Mouse (Mus musculus): ENCODE measurements around the gene Mmp9. TPM values are rescaled to one million over a fixed set of nuclear protein-coding genes. Genes with fewer than 3 reads are reported as not detected.

The Mmp9 gene
- polyA plus RNA-seq, 1 experiment: 5.8 TPM

DNA sequence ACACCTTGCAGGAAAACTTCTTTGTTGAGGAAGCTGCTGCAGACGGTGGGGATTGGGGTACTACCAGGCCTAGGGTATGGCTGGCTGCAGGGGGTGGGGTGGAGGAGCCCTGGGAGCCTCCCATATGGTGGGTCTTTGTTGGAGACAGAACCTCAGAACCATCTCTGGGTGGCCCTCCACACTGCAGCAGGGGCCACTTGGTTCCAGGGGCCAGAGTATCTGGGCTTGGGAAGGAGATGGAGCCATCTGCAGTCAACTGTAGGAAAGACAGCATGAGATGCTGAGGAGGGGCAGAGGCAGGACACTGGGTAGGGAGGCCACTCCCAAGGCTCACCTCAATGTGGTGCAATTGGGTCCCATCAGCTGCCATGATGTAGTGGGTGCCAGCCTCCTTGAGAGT, 45.9 kb upstream of the Mmp9 start:
- Histone ChIP-seq H3K36me3 (ENCODE audit: control insufficient read depth, insufficient read depth, low read length, poor library complexity, severe bottlenecking) (peaks cover 40% of the 10 kb centered on the region), H3K27me3 (ENCODE audit: control insufficient read depth, insufficient read depth, low read length, poor library complexity, severe bottlenecking) (no peaks in the 10 kb centered on the region), H3K9ac (ENCODE audit: low read depth, poor library complexity, severe bottlenecking) (no peak overlapping the region), H3K4me3 (ENCODE audit: low read depth, low read length) (no peak overlapping the region), H3K4me1 (ENCODE audit: control insufficient read depth, insufficient read depth, low read length) (no peaks in the 10 kb centered on the region), H3K9me3 (replicated peaks; ENCODE audit: control insufficient read depth, insufficient read depth, low read length, poor library complexity, severe bottlenecking) (no peaks in the 10 kb centered on the region), H3K27ac (ENCODE audit: insufficient read depth, low read length) (no peak overlapping the region)
- TF ChIP-seq CTCF (IDR thresholded peaks at IDR 0.05; ENCODE audit: low read depth, low read length) (peak; percentile 32), POLR2A (IDR thresholded peaks at IDR 0.05; ENCODE audit: insufficient read depth, low read length) (no peak), EP300 (IDR thresholded peaks at IDR 0.05; ENCODE audit: insufficient read depth, low read depth, low read length) (no peak)

DNA sequence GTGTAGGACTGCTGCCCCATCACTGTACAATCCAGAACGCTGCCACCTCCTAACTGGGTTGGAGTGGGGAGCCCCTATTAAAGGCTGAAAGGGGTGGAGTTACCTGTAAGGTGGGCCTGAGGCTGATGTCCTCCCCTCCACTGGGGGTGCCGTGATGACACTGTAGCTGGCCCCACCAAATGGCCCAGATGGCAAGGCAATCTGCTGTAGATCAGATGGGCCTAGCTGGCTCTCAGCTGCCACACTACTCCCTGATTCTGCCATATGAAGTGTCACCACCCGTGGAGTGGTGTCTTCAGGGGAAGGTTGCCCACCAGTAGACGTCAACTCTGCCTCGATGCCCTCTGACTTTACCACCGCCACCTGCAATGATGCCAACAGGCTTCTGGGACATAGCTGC, 44.7 kb upstream of the Mmp9 start:
- TF ChIP-seq EP300 (IDR thresholded peaks at IDR 0.05; ENCODE audit: insufficient read depth, low read depth, low read length) (no peak), CTCF (IDR thresholded peaks at IDR 0.05; ENCODE audit: low read depth, low read length) (no peak), POLR2A (IDR thresholded peaks at IDR 0.05; ENCODE audit: insufficient read depth, low read length) (no peak)
- peaks cover 33% of the 10 kb centered on the region for H3K36me3 ChIP-seq (ENCODE audit: control insufficient read depth, insufficient read depth, low read length, poor library complexity, severe bottlenecking)
- H3K9ac ChIP-seq (ENCODE audit: low read depth, poor library complexity, severe bottlenecking): no peak overlapping the region
- H3K4me3 ChIP-seq (ENCODE audit: low read depth, low read length): no peak overlapping the region
- no peaks in the 10 kb centered on the region for H3K9me3 ChIP-seq (replicated peaks; ENCODE audit: control insufficient read depth, insufficient read depth, low read length, poor library complexity, severe bottlenecking)
- no peak overlapping the region for H3K27ac ChIP-seq (ENCODE audit: insufficient read depth, low read length)
- no peaks in the 10 kb centered on the region for H3K4me1 ChIP-seq (ENCODE audit: control insufficient read depth, insufficient read depth, low read length)
- no peaks in the 10 kb centered on the region for H3K27me3 ChIP-seq (ENCODE audit: control insufficient read depth, insufficient read depth, low read length, poor library complexity, severe bottlenecking)

DNA sequence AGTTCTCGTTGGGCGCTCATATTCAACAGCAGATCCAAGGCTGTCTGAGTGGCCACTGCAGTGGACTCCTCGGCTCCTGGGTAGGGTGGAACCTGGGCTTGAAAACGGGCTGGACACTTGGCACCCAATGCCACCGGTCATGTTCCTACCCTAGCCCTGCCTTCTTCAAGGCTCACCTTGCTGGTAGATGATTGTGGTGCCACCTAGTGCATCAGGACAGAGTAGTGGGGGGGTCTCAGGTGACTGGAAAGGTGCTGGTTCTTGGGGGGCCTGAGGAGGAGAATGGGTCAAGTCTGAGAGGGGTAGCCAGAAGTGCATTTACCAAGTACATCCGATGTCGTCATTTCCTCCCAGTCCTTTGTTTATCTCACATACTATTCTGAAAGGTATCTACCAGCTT, 42.6 kb upstream of the Mmp9 start:
- H3K9ac ChIP-seq (ENCODE audit: low read depth, poor library complexity, severe bottlenecking): no peak overlapping the region
- TF ChIP-seq POLR2A (IDR thresholded peaks at IDR 0.05; ENCODE audit: insufficient read depth, low read length) (no peak), CTCF (IDR thresholded peaks at IDR 0.05; ENCODE audit: low read depth, low read length) (no peak), EP300 (IDR thresholded peaks at IDR 0.05; ENCODE audit: insufficient read depth, low read depth, low read length) (no peak)
- no peak overlapping the region for H3K27ac ChIP-seq (ENCODE audit: insufficient read depth, low read length)
- H3K4me1 ChIP-seq (ENCODE audit: control insufficient read depth, insufficient read depth, low read length): no peaks in the 10 kb centered on the region
- H3K36me3 ChIP-seq (ENCODE audit: control insufficient read depth, insufficient read depth, low read length, poor library complexity, severe bottlenecking): peaks cover 19% of the 10 kb centered on the region
- H3K4me3 ChIP-seq (ENCODE audit: low read depth, low read length): no peak overlapping the region
- no peaks in the 10 kb centered on the region for H3K9me3 ChIP-seq (replicated peaks; ENCODE audit: control insufficient read depth, insufficient read depth, low read length, poor library complexity, severe bottlenecking)
- H3K27me3 ChIP-seq (ENCODE audit: control insufficient read depth, insufficient read depth, low read length, poor library complexity, severe bottlenecking): no peaks in the 10 kb centered on the region

DNA sequence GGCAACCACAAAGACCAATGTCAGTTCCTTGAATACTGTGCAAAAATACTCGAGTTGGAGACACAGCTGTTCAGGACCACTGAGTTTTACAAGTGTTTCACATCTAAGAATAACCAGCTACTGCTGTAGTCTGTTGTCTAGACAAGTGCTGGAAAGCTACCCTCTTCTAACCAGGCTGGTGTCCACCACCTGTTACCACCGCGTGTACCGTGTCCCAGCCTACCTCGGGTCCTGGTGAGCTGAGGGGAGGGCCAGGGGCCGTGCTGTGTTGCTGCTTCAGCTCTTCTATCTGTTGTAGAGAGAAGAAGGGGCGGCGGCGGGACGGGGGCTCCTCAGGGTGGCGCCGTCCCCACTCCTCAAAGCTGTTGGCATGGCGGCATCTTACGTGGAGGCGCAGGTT, 41.5 kb upstream of the Mmp9 start:
- TF ChIP-seq EP300 (IDR thresholded peaks at IDR 0.05; ENCODE audit: insufficient read depth, low read depth, low read length): no peak
- no peak for TF ChIP-seq CTCF (IDR thresholded peaks at IDR 0.05; ENCODE audit: low read depth, low read length)
- no peak for TF ChIP-seq POLR2A (IDR thresholded peaks at IDR 0.05; ENCODE audit: insufficient read depth, low read length)
- H3K27me3 ChIP-seq (ENCODE audit: control insufficient read depth, insufficient read depth, low read length, poor library complexity, severe bottlenecking): no peaks in the 10 kb centered on the region
- H3K4me3 ChIP-seq (ENCODE audit: low read depth, low read length): no peak overlapping the region
- no peaks in the 10 kb centered on the region for H3K9me3 ChIP-seq (replicated peaks; ENCODE audit: control insufficient read depth, insufficient read depth, low read length, poor library complexity, severe bottlenecking)
- peaks cover 16% of the 10 kb centered on the region for H3K36me3 ChIP-seq (ENCODE audit: control insufficient read depth, insufficient read depth, low read length, poor library complexity, severe bottlenecking)
- no peaks in the 10 kb centered on the region for H3K4me1 ChIP-seq (ENCODE audit: control insufficient read depth, insufficient read depth, low read length)
- no peak overlapping the region for H3K9ac ChIP-seq (ENCODE audit: low read depth, poor library complexity, severe bottlenecking)
- no peak overlapping the region for H3K27ac ChIP-seq (ENCODE audit: insufficient read depth, low read length)

DNA sequence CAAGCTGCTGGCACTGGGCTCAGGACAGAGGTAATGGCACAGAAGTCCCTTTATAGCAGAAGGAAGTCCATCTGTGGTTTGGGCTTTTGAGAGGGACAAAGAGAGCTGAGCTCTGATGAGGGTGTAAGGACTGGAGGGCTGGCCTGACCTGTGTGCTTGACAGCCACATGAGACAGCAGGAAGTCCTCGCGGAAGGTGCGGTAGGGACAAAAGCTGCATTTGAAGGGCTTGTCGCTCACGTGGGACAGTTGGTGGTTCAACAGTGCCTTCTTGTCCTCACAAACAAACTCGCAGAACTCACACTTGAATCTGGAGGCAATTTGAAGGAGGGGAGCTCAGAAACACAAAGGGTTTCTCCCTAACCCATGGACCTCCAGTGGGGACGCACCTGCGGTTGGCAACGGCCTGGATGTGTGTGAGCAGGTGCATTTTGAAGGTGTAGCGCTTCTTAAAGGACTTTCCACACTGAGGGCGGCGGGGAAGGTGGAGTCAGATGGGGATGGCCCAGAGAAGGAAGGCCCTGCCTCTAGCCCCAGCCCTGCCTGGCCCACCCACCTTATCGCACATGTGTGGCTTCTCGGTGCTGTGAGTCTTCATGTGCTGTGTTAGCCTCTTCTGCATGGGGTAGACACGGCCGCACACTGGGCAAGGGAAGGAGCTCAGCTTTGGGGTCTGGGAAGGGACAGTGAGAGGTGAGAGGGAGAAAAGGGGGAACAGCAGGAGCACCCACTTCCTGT, 40.7 kb upstream of the Mmp9 start:
- H3K36me3 ChIP-seq (ENCODE audit: control insufficient read depth, insufficient read depth, low read length, poor library complexity, severe bottlenecking): peaks cover 20% of the 10 kb centered on the region
- H3K27ac ChIP-seq (ENCODE audit: insufficient read depth, low read length): no peak overlapping the region
- no peak for TF ChIP-seq EP300 (IDR thresholded peaks at IDR 0.05; ENCODE audit: insufficient read depth, low read depth, low read length)
- no peak for TF ChIP-seq POLR2A (IDR thresholded peaks at IDR 0.05; ENCODE audit: insufficient read depth, low read length)
- TF ChIP-seq CTCF (IDR thresholded peaks at IDR 0.05; ENCODE audit: low read depth, low read length): no peak
- no peaks in the 10 kb centered on the region for H3K4me1 ChIP-seq (ENCODE audit: control insufficient read depth, insufficient read depth, low read length)
- no peaks in the 10 kb centered on the region for H3K9me3 ChIP-seq (replicated peaks; ENCODE audit: control insufficient read depth, insufficient read depth, low read length, poor library complexity, severe bottlenecking)
- H3K27me3 ChIP-seq (ENCODE audit: control insufficient read depth, insufficient read depth, low read length, poor library complexity, severe bottlenecking): no peaks in the 10 kb centered on the region
- H3K4me3 ChIP-seq (ENCODE audit: low read depth, low read length): no peak overlapping the region
- no peak overlapping the region for H3K9ac ChIP-seq (ENCODE audit: low read depth, poor library complexity, severe bottlenecking)

DNA sequence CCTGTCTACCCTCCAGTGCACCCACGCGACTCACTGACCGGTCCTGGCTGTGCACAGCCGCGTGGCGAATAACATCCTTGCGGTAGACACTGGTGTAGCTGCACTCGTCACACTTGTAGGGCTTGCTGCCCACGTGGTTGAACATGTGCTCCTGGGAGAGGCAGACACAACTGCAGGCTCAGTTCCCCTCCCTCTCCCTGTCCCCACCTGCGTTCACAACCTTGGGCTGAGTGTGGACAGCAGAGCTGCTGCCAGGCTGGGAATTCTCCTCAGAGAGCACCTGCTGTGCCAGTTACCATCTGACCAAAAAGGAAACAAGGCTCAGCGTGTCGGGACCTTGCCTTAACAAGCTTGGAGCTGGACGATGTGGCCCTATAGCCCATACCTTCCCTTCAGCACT, 39.2 kb upstream of the Mmp9 start:
- TF ChIP-seq EP300 (IDR thresholded peaks at IDR 0.05; ENCODE audit: insufficient read depth, low read depth, low read length) (no peak), CTCF (IDR thresholded peaks at IDR 0.05; ENCODE audit: low read depth, low read length) (no peak), POLR2A (IDR thresholded peaks at IDR 0.05; ENCODE audit: insufficient read depth, low read length) (no peak)
- H3K4me1 ChIP-seq (ENCODE audit: control insufficient read depth, insufficient read depth, low read length): no peaks in the 10 kb centered on the region
- H3K4me3 ChIP-seq (ENCODE audit: low read depth, low read length): no peak overlapping the region
- peaks cover 6% of the 10 kb centered on the region for H3K9me3 ChIP-seq (replicated peaks; ENCODE audit: control insufficient read depth, insufficient read depth, low read length, poor library complexity, severe bottlenecking)
- no peaks in the 10 kb centered on the region for H3K27me3 ChIP-seq (ENCODE audit: control insufficient read depth, insufficient read depth, low read length, poor library complexity, severe bottlenecking)
- no peak overlapping the region for H3K9ac ChIP-seq (ENCODE audit: low read depth, poor library complexity, severe bottlenecking)
- peaks cover 25% of the 10 kb centered on the region for H3K36me3 ChIP-seq (ENCODE audit: control insufficient read depth, insufficient read depth, low read length, poor library complexity, severe bottlenecking)
- H3K27ac ChIP-seq (ENCODE audit: insufficient read depth, low read length): no peak overlapping the region

Measured in ES-Bruce4 (cell line).